Mouse (Mus musculus): ENCODE results near the gene Dpy19l3. TPM values are rescaled to one million over a fixed set of nuclear protein-coding genes. Genes with fewer than 3 reads are reported as not detected.
A peak's percentile ranks its signal among the peaks of the same experiment; 100 is the strongest.

Dpy19l3 gene
- polyA plus RNA-seq, 1 experiment from 2014 or later, result 42.4 TPM

- Histone ChIP-seq H3K4me3 (ENCODE audit: low read depth, low read length) (no peak overlapping the region), H3K27ac (ENCODE audit: low read length) (no peak overlapping the region), H3K9ac (ENCODE audit: low read depth, low read length) (no peak overlapping the region), H3K4me1 (ENCODE audit: control insufficient read depth, insufficient read depth, low read length) (peaks cover 9% of the 10 kb centered on the region), H3K9me3 (replicated peaks; ENCODE audit: control insufficient read depth, low read length, poor library complexity, severe bottlenecking) (no peaks in the 10 kb centered on the region), H3K4me2 (ENCODE audit: low read length) (no peak overlapping the region), H3K27me3 (ENCODE audit: control insufficient read depth, insufficient read depth, low read depth, low read length) (no peaks in the 10 kb centered on the region), H3K36me3 (ENCODE audit: control insufficient read depth, insufficient read depth, low read length) (no peaks in the 10 kb centered on the region)
- WGBS, result 38% methylated on average over 14 of the region's 14 CpGs
- no peak for ATAC-seq
Measured at GRCm38 (mm10) chr7:35756510-35757440, 2.5 kb upstream of the Dpy19l3 start.

GRCm38 (mm10) chr7:35754886-35755168 is 573 bp upstream of the Dpy19l3 start:
- H3K27ac ChIP-seq (ENCODE audit: low read length), result peak overlapping the region; percentile 80
- peak overlapping the region; percentile 97 for H3K4me2 ChIP-seq (ENCODE audit: low read length)
- peak overlapping the region; percentile 91 for H3K4me3 ChIP-seq (ENCODE audit: low read depth, low read length)
- no peaks in the 10 kb centered on the region for H3K27me3 ChIP-seq (ENCODE audit: control insufficient read depth, insufficient read depth, low read depth, low read length)
- ATAC-seq, result no peak
- peaks cover 9% of the 10 kb centered on the region for H3K4me1 ChIP-seq (ENCODE audit: control insufficient read depth, insufficient read depth, low read length)
- no peaks in the 10 kb centered on the region for H3K9me3 ChIP-seq (replicated peaks; ENCODE audit: control insufficient read depth, low read length, poor library complexity, severe bottlenecking)
- H3K9ac ChIP-seq (ENCODE audit: low read depth, low read length), result peak overlapping the region; percentile 85
- H3K36me3 ChIP-seq (ENCODE audit: control insufficient read depth, insufficient read depth, low read length), result no peaks in the 10 kb centered on the region
- 71% methylated on average over 4 of the region's 4 CpGs for WGBS

DNA sequence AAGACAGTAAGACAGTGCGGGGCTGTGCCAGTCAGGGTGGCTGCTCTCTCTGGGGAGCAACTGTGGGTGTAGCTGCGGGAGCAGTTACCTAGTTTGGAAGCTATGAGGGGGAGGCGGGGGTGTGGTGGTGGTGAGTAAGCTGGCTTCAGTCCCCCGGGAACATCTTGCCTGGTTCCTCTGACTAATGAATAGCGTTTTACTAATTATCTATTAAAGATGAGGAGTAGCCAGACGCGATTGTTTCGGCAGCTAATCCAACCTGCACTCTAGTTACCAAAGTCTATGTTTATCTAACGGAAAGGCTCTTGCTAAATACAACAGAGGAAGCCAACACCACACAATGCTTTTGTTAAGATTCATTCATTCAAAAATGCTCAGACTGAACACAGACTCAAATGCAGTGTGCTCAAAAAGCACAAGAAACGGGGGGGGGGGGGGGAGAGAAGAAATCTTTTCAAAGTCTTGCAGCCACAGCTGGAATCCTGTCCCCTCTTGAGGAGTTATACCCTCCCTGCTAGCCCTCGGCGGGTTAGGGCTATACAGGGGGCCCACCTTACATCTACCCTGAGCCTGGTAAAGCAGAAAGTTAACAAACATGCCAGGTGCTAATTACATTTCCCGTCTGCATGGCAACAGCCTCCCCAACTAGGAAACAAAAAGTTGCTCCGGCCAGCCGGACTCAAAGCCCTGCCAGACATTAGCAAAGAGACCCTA is 778 bp downstream of the Dpy19l3 start:
- Histone ChIP-seq H3K4me1 (ENCODE audit: control insufficient read depth, insufficient read depth, low read length) (peaks cover 9% of the 10 kb centered on the region), H3K4me2 (ENCODE audit: low read length) (peak overlapping the region; percentile 97), H3K9ac (ENCODE audit: low read depth, low read length) (peak overlapping the region; percentile 85), H3K4me3 (ENCODE audit: low read depth, low read length) (peak overlapping the region; percentile 91), H3K9me3 (replicated peaks; ENCODE audit: control insufficient read depth, low read length, poor library complexity, severe bottlenecking) (no peaks in the 10 kb centered on the region), H3K36me3 (ENCODE audit: control insufficient read depth, insufficient read depth, low read length) (peaks cover 10% of the 10 kb centered on the region), H3K27ac (ENCODE audit: low read length) (no peak overlapping the region), H3K27me3 (ENCODE audit: control insufficient read depth, insufficient read depth, low read depth, low read length) (no peaks in the 10 kb centered on the region)
- peak; percentile 54 for ATAC-seq
- under 1% methylated on average over 15 of the region's 15 CpGs for WGBS

DNA sequence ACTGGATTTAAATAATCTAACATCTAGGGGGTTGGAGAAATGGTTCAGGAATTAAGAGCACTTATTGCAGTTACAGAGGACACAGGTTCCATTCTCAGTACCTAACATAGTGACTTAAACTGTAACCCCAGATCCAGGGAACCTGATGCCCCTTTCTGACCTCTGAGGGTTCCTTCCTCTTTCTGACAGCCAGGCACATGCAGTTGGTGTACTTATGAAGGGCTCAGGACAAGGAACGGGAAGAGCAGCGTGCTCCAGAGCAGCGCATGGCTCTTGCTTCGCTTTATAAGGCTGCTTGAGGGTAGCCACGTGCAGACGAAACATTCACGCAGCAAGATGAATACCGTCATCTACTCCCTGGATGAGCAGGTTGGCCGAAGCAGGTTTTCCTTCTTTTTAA is 3.4 kb downstream of the Dpy19l3 start:
- Histone ChIP-seq H3K4me2 (ENCODE audit: low read length) (no peak overlapping the region), H3K9me3 (replicated peaks; ENCODE audit: control insufficient read depth, low read length, poor library complexity, severe bottlenecking) (no peaks in the 10 kb centered on the region), H3K4me3 (ENCODE audit: low read depth, low read length) (no peak overlapping the region), H3K36me3 (ENCODE audit: control insufficient read depth, insufficient read depth, low read length) (peaks cover 14% of the 10 kb centered on the region), H3K4me1 (ENCODE audit: control insufficient read depth, insufficient read depth, low read length) (peaks cover 9% of the 10 kb centered on the region), H3K27me3 (ENCODE audit: control insufficient read depth, insufficient read depth, low read depth, low read length) (no peaks in the 10 kb centered on the region), H3K9ac (ENCODE audit: low read depth, low read length) (no peak overlapping the region), H3K27ac (ENCODE audit: low read length) (no peak overlapping the region)
- WGBS, result 97% methylated on average over 9 of the region's 9 CpGs
- no peak for ATAC-seq

- Histone ChIP-seq H3K9me3 (replicated peaks; ENCODE audit: control insufficient read depth, low read length, poor library complexity, severe bottlenecking) (no peaks in the 10 kb centered on the region), H3K27ac (ENCODE audit: low read length) (no peak overlapping the region), H3K9ac (ENCODE audit: low read depth, low read length) (no peak overlapping the region), H3K4me1 (ENCODE audit: control insufficient read depth, insufficient read depth, low read length) (no peaks in the 10 kb centered on the region), H3K4me2 (ENCODE audit: low read length) (no peak overlapping the region), H3K4me3 (ENCODE audit: low read depth, low read length) (no peak overlapping the region), H3K36me3 (ENCODE audit: control insufficient read depth, insufficient read depth, low read length) (peaks cover 14% of the 10 kb centered on the region), H3K27me3 (ENCODE audit: control insufficient read depth, insufficient read depth, low read depth, low read length) (no peaks in the 10 kb centered on the region)
- 39% methylated on average over 14 of the region's 14 CpGs for WGBS
- peak; percentile 81 for ATAC-seq
Measured at GRCm38 (mm10) chr7:35747397-35747964, 6.8 kb downstream of the Dpy19l3 start.

DNA sequence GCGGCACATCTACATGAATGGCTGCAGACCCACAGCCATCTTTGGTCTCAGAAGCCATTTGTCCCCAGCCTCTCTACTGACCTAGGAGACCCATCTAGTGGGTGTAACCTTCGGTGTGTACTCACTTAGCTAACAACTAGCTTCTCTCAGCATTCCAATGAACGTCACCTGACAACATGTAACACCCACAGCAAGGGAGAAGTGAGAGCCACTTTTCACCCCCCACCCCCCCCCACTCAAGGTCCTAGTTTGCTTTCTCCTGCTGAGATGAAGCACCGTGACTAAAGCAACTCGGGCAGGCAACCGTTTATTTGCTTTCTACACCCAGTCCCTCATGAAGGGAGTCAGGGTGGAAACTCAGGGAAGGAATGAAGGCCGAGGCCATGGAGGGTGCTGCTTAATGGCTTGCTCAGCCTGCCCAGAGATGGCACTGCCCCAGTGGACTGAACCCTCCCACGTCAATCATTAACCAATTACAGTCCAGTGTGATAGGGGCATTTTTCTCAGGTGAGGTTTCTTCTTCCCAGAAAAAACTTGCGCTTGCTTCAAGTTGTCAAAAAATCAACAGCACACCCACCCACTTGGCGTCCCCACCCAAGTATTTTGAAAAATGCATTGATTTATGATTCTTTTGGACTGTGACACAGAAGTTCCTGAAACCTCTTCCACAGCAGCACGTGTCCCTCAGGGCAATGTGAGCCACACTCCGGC is 7.4 kb downstream of the Dpy19l3 start:
- H3K9ac ChIP-seq (ENCODE audit: low read depth, low read length), result no peak overlapping the region
- no peak for ATAC-seq
- H3K27ac ChIP-seq (ENCODE audit: low read length), result no peak overlapping the region
- no peaks in the 10 kb centered on the region for H3K27me3 ChIP-seq (ENCODE audit: control insufficient read depth, insufficient read depth, low read depth, low read length)
- 75% methylated on average over 12 of the region's 12 CpGs for WGBS
- no peak overlapping the region for H3K4me2 ChIP-seq (ENCODE audit: low read length)
- no peaks in the 10 kb centered on the region for H3K9me3 ChIP-seq (replicated peaks; ENCODE audit: control insufficient read depth, low read length, poor library complexity, severe bottlenecking)
- H3K36me3 ChIP-seq (ENCODE audit: control insufficient read depth, insufficient read depth, low read length), result peaks cover 14% of the 10 kb centered on the region
- no peak overlapping the region for H3K4me3 ChIP-seq (ENCODE audit: low read depth, low read length)
- H3K4me1 ChIP-seq (ENCODE audit: control insufficient read depth, insufficient read depth, low read length), result no peaks in the 10 kb centered on the region

- ATAC-seq, result no peak
- no peak overlapping the region for H3K27ac ChIP-seq (ENCODE audit: low read length)
- H3K27me3 ChIP-seq (ENCODE audit: control insufficient read depth, insufficient read depth, low read depth, low read length), result no peaks in the 10 kb centered on the region
- peaks cover 14% of the 10 kb centered on the region for H3K36me3 ChIP-seq (ENCODE audit: control insufficient read depth, insufficient read depth, low read length)
- H3K9ac ChIP-seq (ENCODE audit: low read depth, low read length), result no peak overlapping the region
- H3K9me3 ChIP-seq (replicated peaks; ENCODE audit: control insufficient read depth, low read length, poor library complexity, severe bottlenecking), result no peaks in the 10 kb centered on the region
- WGBS, result 91% methylated on average over 6 of the region's 6 CpGs
- no peak overlapping the region for H3K4me3 ChIP-seq (ENCODE audit: low read depth, low read length)
- H3K4me1 ChIP-seq (ENCODE audit: control insufficient read depth, insufficient read depth, low read length), result no peaks in the 10 kb centered on the region
- H3K4me2 ChIP-seq (ENCODE audit: low read length), result no peak overlapping the region
Measured at GRCm38 (mm10) chr7:35745281-35745702, 9.0 kb downstream of the Dpy19l3 start.

DNA sequence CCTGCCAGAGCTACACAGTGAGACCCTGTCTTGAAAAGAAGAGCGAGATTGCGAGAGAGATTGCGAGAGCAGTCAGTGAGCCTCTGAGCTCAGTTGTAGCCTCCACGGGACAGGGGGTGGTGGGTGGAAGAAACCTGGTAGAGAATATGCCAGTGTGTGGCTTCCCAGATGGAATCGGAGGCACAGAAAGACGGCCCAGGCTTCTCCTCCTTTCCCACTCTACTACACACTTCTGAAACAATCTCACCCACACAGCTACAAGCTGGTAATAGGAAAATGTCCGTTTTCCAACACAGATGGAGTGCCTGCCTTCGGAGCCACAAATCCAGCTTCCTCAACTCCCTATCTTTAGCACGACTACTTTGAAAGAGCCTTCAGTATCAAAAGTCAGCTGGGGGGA is 9.5 kb downstream of the Dpy19l3 start:
- Histone ChIP-seq H3K4me1 (ENCODE audit: control insufficient read depth, insufficient read depth, low read length) (no peaks in the 10 kb centered on the region), H3K27ac (ENCODE audit: low read length) (no peak overlapping the region), H3K36me3 (ENCODE audit: control insufficient read depth, insufficient read depth, low read length) (peaks cover 14% of the 10 kb centered on the region), H3K4me2 (ENCODE audit: low read length) (no peak overlapping the region), H3K4me3 (ENCODE audit: low read depth, low read length) (no peak overlapping the region), H3K9ac (ENCODE audit: low read depth, low read length) (no peak overlapping the region), H3K9me3 (replicated peaks; ENCODE audit: control insufficient read depth, low read length, poor library complexity, severe bottlenecking) (no peaks in the 10 kb centered on the region), H3K27me3 (ENCODE audit: control insufficient read depth, insufficient read depth, low read depth, low read length) (no peaks in the 10 kb centered on the region)
- 93% methylated on average over 9 of the region's 9 CpGs for WGBS
- ATAC-seq, result no peak

All from midbrain, embryonic 16.5 days (tissue).